Mouse (Mus musculus) liver, postnatal 0 days (tissue): ENCODE measurements at regions not wholly inside any gene's neighbourhood (a gene's known extent, or its start where the extent isn't known, plus 50 kb on each side); places are given as distances from the start of the nearest gene placed in this dataset.

Experiments
- ATAC-seq: fragments of 200-750 bp; cut with Nextera tagmentation; 2 replicates; pipeline ENCODE4 v1.8.0; 2017; ENCODE audit warnings: mild to moderate bottlenecking, moderate library complexity
- DNase-seq: peaks from one replicate; pipeline ENCODE4 v3.0.0-alpha.2; 2016
- H3K27ac ChIP-seq: fragments of 300-500 bp; sonication (generic); 2 replicates; pipeline ENCODE4 v1.5.1; 2014; ENCODE audit warnings: antibody characterized with exemption, moderate library complexity, mild to moderate bottlenecking, low read depth
- H3K27me3 ChIP-seq: fragments of 300-500 bp; sonication (generic); 2 replicates; pipeline ENCODE4 v1.6.1; 2014; ENCODE audit warnings: low read length, control low read depth, mixed read lengths; ENCODE audit not compliant: insufficient read depth
- H3K36me3 ChIP-seq: fragments of 300-500 bp; sonication (generic); replicated peaks from 2 replicates; pipeline ENCODE4 v1.6.1; 2014; ENCODE audit warnings: mild to moderate bottlenecking, control low read depth, low read length, moderate library complexity, mixed read lengths; ENCODE audit not compliant: insufficient read depth
- H3K4me1 ChIP-seq: fragments of 300-500 bp; sonication (generic); 2 replicates; pipeline ENCODE4 v1.6.1; 2014; ENCODE audit warnings: antibody characterized with exemption, mild to moderate bottlenecking, control low read depth; ENCODE audit not compliant: insufficient read depth
- H3K4me2 ChIP-seq: fragments of 300-500 bp; sonication (generic); 2 replicates; pipeline ENCODE4 v1.6.1; 2014; ENCODE audit warnings: low read depth, mild to moderate bottlenecking, low read length, moderate library complexity, mixed read lengths
- H3K4me3 ChIP-seq: fragments of 300-500 bp; sonication (generic); 2 replicates; pipeline ENCODE4 v1.5.1; 2014; ENCODE audit warnings: low read depth, low read length
- H3K9ac ChIP-seq: fragments of 300-500 bp; sonication (generic); replicated peaks from 2 replicates; pipeline ENCODE4 v1.6.1; 2014; ENCODE audit warnings: mild to moderate bottlenecking, moderate library complexity
- H3K9me3 ChIP-seq: fragments of 300-500 bp; sonication (generic); 2 replicates; pipeline ENCODE4 v1.6.1; 2016; ENCODE audit warnings: mild to moderate bottlenecking, control low read depth, low read length, mixed read lengths
- CTCF ChIP-seq: sonication (generic); IDR thresholded peaks from 2 replicates; pipeline ENCODE4 v1.5.1; 2016; ENCODE audit warnings: antibody characterized with exemption, low read depth
- EP300 ChIP-seq: IDR thresholded peaks from 2 replicates; pipeline ENCODE4 v1.6.1; 2016; ENCODE audit warnings: antibody characterized with exemption, low read depth, mild to moderate bottlenecking
- WGBS: fragments of 180-500 bp; shearing (Covaris S2); extraction: QIAGEN DNeasy Blood & Tissue Kit; methylation state at CpG from one replicate; pipeline ENCODE4 v1.1.7; 2014; ENCODE audit not compliant: insufficient replicate concordance; 5-methylcytosine and 5-hydroxymethylcytosine counted together

GRCm38 (mm10) chr14:98431959-98432358 lies 262.4 kb upstream of the Dach1 start:
- ATAC-seq (no peak), DNase-seq (no peak)
- no peaks in the 10 kb centered on the region for H3K27me3 ChIP-seq
- no peaks in the 10 kb centered on the region for H3K9me3 ChIP-seq
- H3K9ac ChIP-seq = no peak overlapping the region
- no peaks in the 10 kb centered on the region for H3K4me1 ChIP-seq
- 39% methylated on average over 11 of the region's 11 CpGs for WGBS
- no peak overlapping the region for H3K4me3 ChIP-seq
- H3K36me3 ChIP-seq = no peaks in the 10 kb centered on the region
- TF ChIP-seq CTCF (no peak), EP300 (no peak)
- H3K27ac ChIP-seq = no peak overlapping the region
- no peak overlapping the region for H3K4me2 ChIP-seq

- H3K4me1 ChIP-seq = no peaks in the 10 kb centered on the region
- H3K27me3 ChIP-seq = no peaks in the 10 kb centered on the region
- H3K36me3 ChIP-seq = no peaks in the 10 kb centered on the region
- 20% methylated on average over 1 of the region's 1 CpGs for WGBS
- H3K4me3 ChIP-seq = no peak overlapping the region
- ATAC-seq (no peak), DNase-seq (no peak)
- no peak overlapping the region for H3K9ac ChIP-seq
- no peak for TF ChIP-seq EP300
- no peak for TF ChIP-seq CTCF
- H3K9me3 ChIP-seq = no peaks in the 10 kb centered on the region
- H3K27ac ChIP-seq = no peak overlapping the region
- no peak overlapping the region for H3K4me2 ChIP-seq
Observed at GRCm38 (mm10) chr14:98417719-98418118, 248.2 kb upstream of the Dach1 start.

- DNase-seq = no peak
- TF ChIP-seq EP300 (no peak), CTCF (peak; percentile 47)
Observed at GRCm38 (mm10) chr14:98414201-98414600, 244.6 kb upstream of the Dach1 start.

GRCm38 (mm10) chr14:98405936-98406635 lies 236.5 kb upstream of the Dach1 start:
- Histone ChIP-seq H3K27me3 (no peaks in the 10 kb centered on the region), H3K4me3 (no peak overlapping the region), H3K4me2 (no peak overlapping the region), H3K4me1 (no peaks in the 10 kb centered on the region), H3K27ac (no peak overlapping the region), H3K36me3 (no peaks in the 10 kb centered on the region), H3K9me3 (no peaks in the 10 kb centered on the region), H3K9ac (no peak overlapping the region)
- WGBS = 47% methylated on average over 3 of the region's 3 CpGs
- TF ChIP-seq EP300 (0 out of 2 replicates have a peak, but pooled peaks have one; percentile 5), CTCF (no peak)
- ATAC-seq (peak; percentile 60), DNase-seq (no peak)

More at GRCm38 (mm10) chr14:98414201-98414600, 244.6 kb upstream of the Dach1 start:
- H3K36me3 ChIP-seq = no peaks in the 10 kb centered on the region
- H3K9ac ChIP-seq = no peak overlapping the region
- H3K4me2 ChIP-seq = no peak overlapping the region
- H3K4me1 ChIP-seq = no peaks in the 10 kb centered on the region
- ATAC-seq = no peak
- no peaks in the 10 kb centered on the region for H3K9me3 ChIP-seq
- no peaks in the 10 kb centered on the region for H3K27me3 ChIP-seq
- no peak overlapping the region for H3K4me3 ChIP-seq
- H3K27ac ChIP-seq = no peak overlapping the region
- 63% methylated on average over 7 of the region's 7 CpGs for WGBS

- no peaks in the 10 kb centered on the region for H3K9me3 ChIP-seq
- H3K4me1 ChIP-seq = no peaks in the 10 kb centered on the region
- no peak for TF ChIP-seq CTCF
- no peak for TF ChIP-seq EP300
- no peaks in the 10 kb centered on the region for H3K27me3 ChIP-seq
- no peak overlapping the region for H3K4me2 ChIP-seq
- H3K36me3 ChIP-seq = no peaks in the 10 kb centered on the region
- H3K4me3 ChIP-seq = no peak overlapping the region
- no peak overlapping the region for H3K9ac ChIP-seq
- H3K27ac ChIP-seq = no peak overlapping the region
- DNase-seq (no peak), ATAC-seq (no peak)
- 77% methylated on average over 5 of the region's 5 CpGs for WGBS
Observed at GRCm38 (mm10) chr14:98404026-98404425, 234.5 kb upstream of the Dach1 start.

GRCm38 (mm10) chr14:98387871-98388270 lies 218.3 kb upstream of the Dach1 start:
- no peak overlapping the region for H3K4me3 ChIP-seq
- DNase-seq = no peak
- H3K9me3 ChIP-seq = no peaks in the 10 kb centered on the region
- H3K4me2 ChIP-seq = no peak overlapping the region
- H3K9ac ChIP-seq = no peak overlapping the region
- no peaks in the 10 kb centered on the region for H3K4me1 ChIP-seq
- 63% methylated on average over 4 of the region's 4 CpGs for whole genome bisulfite sequencing
- no peak overlapping the region for H3K27ac ChIP-seq
- H3K36me3 ChIP-seq = no peaks in the 10 kb centered on the region
- no peaks in the 10 kb centered on the region for H3K27me3 ChIP-seq
- no peak for TF ChIP-seq CTCF
- TF ChIP-seq EP300 = no peak
- no peak for ATAC-seq
